Mouse (Mus musculus): Measurements from ENCODE around the gene Nos1ap.

Nos1ap gene

DNA sequence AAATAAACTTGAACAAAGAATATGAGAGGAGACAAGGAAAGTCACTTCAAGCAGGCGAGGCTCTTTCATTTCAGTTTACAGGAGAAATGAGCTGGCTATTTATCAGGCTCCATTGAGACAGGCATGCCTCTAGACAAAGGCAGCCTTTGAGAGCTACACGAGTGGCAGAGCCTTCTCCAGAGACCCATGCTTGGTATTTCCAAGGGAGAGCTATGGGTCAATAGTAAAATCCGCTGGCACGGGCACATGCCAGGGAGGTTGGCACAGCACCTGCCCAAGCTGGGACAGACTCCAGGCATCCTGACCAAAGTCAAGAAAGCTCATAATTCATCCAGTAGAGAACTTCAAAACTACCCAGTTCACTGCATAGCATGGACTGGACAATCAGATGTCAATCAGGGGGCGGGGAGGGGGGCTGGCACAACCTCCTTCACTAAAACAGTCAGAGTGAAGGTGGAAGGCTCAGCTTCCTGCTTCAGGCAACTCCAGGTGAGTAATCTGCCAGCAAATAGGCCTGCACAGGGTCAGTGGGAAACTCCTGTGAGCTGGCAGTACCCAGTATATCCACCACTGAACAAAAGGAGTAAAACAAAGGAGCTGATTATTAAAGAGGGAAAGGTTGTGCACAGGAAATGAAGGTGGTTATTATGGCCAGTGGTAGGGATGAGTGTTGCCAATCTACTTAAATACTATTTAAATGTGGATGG lies 129.6 kb downstream of the Nos1ap start:
- DNase-seq (ENCODE audit: low read depth) = no peak

DNA sequence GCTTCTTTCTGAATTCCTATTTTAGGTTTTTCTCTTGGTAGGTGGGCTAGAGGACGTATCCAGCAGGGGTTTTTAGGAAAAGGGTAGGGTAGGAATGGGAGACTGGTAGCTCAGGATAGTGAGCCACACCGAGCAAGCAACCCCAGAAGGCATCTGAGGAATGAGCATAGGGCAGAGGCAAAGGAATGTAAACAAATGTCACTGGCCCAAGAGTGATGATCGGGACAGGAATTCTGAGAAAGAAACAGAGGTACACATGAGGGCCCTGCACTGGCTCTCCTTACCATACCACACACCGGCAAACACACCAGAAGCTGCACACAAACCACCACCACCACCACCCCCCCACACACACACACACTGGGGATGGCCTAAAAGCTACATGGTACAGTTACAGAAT lies 132.0 kb downstream of the Nos1ap start:
- no peak for DNase-seq (ENCODE audit: low read depth)

DNA sequence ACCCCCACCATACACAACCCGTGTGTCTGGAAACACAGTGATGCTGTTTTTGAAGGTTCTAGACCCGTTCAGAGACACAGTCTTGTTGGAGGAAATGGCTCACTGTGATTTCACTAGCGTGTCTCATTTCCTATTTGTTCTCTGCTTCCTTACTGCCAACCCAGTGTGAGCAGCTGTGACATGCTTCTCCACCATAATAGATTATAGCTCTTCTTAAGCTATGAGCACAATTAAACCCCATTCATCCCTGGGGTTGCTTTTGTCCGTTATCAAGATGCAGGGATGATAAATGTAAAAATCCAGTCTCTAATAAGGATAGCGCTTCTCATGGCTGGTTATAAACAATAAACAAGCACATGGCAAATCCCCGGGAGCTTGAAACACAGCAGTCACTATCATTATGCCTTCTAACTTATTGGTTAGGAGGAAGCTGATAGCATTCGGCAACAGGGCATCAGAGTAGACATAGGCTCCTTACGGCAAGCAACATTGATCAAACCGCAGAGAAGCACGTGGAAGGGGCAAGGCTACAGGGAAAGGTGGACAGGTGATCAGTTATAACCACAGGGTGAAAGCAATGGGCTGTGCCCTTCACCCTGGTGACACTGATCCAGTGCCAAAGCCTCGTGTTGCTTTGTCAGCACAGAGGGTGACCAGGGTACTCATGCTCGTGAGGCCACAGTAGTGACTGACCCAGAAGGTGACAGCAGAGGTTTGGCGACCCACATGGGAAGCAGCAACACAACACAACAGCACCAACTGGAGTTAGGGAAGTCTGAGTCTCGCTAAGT lies 133.6 kb downstream of the Nos1ap start:
- DNase-seq (ENCODE audit: low read depth) = no peak

DNA sequence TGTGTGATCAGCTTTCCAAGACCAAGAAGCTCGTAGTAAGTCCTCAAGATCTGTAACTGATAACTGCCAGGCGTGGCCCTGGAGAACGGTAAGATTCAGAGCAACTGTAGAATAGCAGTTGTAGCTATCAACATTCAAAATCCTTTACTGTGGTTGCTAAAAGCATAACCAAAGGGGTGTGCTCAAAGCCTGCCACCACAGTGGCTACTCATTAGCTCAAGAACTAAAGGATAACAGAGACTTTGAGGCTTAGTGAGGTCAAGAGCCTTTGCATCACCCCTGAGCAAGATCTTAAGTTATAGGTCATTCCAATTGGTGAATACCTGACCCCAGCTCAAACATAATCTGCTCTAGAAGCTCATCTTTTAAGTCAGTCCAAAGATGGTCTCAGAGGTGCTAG lies 134.3 kb downstream of the Nos1ap start:
- no peak for DNase-seq (ENCODE audit: low read depth)

DNA sequence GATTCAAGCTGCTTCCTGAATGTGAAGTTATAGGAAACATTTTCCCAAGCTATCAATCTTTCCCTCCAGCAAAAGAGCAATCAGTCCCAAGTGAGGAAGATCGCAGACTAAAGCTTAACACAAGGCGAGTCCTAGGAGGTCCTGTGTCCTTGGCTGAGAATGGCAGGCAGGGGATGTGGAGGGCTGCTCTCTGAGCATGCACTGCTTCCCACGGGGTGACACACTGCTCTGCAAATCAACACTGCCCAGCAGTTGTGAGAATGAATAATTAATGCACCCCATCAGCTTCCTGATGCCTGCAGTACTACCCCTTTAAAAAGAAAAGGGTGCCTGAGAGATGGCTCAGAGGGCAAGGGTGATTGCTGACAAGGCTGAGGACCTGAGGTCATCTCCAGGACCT lies 136.2 kb downstream of the Nos1ap start:
- no peak for DNase-seq (ENCODE audit: low read depth)

DNA sequence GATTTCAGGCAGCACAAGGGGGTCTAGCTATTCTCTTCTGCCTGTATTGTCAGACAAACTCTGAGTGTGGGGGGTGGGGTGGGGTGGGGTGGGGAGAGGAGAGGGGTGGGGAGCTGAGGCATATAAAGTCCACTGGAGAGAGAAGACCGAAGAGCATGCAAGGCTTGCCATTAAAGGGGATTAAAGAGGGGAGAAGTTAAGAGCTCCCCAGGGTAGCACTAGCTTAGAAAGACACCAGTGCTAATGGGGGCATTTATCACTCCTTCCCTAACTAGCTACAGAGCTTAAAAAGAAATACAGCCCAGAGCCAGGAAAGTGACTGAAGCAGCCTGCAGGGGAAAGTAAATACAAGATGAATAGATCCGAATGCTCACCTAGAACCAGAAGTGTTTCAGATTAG lies 141.4 kb downstream of the Nos1ap start:
- DNase-seq (ENCODE audit: low read depth) = no peak

DNA sequence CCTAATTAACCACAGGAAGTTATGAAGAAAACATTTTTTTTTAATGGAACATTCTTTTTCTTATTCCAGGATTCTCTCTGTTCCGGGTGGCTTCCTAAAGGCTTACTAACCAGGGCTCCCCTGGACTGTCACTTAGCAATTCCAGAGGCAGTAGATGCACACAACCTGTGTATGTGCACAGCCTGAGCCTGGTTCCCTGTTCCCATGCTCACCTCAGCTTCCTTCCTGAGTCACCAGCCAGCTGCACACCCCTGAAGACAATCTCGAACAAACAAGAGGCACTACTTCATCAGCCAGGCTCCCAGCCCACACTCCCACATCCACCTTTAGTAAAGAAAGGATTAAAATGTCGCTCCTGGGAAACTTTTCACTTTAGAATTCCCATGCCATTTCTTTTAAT lies 144.2 kb downstream of the Nos1ap start:
- no peak for DNase-seq (ENCODE audit: low read depth)

DNA sequence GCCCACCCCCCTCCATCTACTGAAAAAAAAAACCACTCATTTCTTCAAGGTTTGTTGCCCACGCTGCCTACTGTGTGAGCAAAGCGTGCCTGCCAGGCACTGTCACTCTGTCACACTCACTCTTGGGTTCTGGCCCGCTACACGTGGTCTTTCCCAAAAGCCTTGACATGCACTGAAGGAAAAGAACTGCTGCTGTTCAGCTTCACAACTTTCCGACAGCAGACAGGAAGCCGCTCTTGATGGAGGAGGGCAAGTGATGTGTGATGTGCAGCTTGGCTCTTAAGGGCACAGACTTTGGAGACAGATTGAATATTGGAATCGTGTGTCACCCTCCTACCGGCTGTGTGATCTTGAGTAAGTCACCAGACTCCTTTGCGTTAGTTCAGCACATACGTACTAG lies 149.3 kb downstream of the Nos1ap start:
- DNase-seq (ENCODE audit: low read depth) = no peak

DNA sequence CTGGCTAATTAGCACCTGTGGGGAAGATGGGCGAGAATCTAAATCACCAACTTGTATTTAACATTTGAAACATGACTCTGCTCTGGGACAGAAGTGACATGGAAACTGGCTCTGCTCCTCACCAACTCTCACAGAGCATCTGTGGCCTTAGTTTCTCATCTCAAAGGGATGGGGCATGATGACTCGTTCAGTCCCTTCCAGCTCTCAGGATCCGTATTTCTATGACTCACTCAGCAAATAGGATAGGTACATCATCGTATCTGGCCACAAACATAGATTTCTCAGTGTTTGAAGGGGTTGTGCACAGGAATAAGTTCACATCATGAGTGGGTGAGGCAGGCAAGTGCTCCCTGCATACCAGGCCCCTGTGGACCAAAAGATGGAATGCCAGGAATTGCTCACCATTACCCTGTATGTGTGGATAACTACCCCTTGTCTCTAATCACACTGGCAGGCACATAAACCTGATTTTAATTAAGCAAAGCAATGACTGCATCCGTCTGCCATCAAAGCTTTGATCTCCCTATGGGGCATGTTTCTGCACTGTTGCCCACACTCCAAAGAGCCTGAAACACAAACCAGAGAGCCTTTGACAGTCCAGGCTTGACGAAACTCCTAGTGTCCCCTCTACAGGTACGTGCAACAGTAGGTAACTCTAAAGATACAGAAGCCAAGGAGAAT lies 151.1 kb downstream of the Nos1ap start:
- DNase-seq (ENCODE audit: low read depth) = no peak

DNA sequence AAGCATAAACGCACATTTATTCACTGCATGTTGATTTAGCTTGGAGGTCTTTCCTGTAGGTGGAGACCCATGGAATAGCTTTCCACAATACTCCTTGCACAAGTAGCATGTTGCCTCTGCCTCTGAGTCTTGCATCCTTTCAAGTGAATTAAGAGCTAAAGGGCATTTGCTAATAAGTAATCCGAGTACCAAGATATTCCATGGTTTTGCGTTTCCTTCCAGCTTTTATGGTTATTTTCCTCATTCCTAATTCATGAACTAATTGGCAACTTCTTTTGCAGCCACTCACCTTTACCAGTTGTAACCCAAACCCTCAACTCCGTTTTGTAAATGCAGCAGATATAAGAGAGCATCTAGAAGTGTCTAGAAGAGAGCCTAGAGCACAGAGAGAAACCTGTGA lies 155.5 kb downstream of the Nos1ap start:
- no peak for DNase-seq (ENCODE audit: low read depth)

DNA sequence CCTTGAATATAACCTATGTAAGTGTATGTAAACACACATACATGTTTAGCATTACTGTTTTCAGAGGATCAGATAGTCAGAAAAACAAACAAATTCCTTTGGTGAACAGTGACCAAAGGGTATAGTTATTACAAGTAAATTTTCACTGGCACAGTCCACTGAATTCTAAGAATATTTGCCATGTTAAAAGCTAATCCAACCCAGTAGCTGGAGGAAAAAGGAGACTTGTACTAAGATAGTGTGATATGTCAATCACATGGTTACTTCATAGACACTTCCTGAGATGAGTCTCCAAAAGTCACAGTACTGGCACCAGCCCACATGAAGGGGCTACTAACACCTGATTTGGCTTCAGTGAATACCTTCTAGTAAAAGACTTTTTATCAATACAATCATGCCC lies 156.0 kb downstream of the Nos1ap start:
- DNase-seq (ENCODE audit: low read depth) = no peak

DNA sequence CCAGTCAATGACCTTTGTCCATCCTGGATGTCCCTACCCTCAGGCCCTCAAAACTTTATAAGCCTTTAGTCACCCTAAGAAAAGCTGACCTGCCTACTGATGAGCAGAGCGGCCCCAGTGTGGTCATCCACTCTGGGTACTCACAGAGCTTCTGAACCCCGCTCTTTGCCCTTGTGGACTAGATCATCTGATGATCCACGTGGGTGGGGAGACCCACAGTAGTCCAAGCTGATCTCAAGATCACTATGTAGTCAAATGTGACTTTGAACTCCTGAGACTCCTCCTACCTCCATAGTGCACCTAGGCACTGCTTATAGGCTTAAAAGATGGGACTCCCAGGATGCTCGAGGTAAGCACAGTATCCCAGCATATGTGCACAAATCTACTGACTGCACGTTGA lies 157.4 kb downstream of the Nos1ap start:
- DNase-seq (ENCODE audit: low read depth) = no peak

DNA sequence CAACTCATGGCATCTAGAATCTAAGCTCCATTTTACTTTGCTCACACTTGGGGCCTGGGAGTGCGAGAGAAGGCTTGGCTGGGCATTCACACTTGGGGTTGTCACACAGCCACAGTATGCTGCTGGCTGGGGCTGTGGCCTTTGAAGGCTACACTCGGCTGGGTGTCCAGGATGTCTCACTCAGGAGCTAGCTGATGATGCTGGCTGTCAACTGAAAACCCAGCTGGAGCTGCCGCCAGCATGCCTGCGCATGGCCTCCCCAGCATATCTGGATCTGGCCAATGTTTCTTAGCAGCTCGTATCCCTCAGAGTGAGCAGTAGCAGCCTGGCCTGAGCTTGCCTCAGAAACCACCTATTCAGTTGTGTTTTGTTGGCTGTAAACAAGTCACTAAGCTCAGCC lies 158.3 kb downstream of the Nos1ap start:
- DNase-seq (ENCODE audit: low read depth) = no peak

DNA sequence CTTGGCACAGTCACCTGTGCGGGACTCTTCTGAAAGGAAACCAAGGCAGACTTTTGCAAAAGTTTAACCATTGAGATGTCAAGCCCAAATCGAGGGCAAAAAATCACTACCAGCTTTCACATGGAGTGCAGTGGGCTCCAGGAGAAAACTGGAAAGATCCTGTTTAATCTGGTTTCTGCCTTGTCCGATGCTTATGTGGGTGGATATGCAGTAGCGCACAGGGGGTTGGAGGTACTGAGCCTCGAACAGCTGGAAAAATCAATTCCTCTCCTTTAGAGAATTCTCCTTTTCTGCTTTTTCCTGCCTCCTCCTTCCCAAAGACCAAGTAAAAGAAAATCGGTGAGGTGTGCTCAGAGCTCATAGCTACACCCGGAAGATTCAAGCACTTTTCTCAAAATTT lies 159.0 kb downstream of the Nos1ap start:
- no peak for DNase-seq (ENCODE audit: low read depth)

DNA sequence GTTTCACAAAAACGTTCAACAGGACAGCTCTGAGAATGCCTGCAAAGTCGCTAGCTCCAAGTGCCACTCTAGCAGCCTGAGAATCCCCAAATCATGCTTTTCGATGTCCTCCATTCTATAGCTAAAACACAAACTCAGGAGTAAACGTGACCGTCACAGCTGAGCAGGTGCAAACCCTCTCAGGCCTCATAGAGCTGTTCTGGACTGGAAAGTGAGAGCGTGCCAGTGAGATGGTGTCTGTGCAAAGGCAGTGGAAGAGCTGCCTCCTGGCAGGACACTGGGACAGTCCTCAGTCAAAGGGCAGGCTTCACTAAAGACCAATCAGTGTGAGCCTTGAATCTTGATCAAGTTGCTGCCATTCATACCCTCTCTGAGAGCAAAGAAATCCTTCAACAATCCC lies 160.0 kb downstream of the Nos1ap start:
- no peak for DNase-seq (ENCODE audit: low read depth)

DNA sequence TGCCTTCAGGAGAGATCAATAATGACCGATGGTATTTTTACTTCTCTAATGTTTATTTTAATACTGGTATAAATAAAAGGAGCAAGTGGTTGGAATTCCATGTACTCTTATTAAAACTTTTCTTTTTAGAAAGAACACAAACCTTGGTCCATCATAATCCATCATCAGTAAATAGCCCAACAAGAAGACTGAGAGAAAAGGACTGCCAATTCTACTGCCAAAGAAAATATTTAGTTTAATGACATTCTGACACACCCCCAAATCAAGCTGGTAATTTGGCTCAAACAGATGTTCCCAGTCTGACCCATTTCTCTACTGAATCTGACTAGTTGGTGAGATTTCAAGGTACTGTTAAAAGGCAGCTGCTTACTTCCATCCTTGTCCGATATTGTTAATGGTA lies 161.5 kb downstream of the Nos1ap start:
- DNase-seq (ENCODE audit: low read depth) = no peak

DNA sequence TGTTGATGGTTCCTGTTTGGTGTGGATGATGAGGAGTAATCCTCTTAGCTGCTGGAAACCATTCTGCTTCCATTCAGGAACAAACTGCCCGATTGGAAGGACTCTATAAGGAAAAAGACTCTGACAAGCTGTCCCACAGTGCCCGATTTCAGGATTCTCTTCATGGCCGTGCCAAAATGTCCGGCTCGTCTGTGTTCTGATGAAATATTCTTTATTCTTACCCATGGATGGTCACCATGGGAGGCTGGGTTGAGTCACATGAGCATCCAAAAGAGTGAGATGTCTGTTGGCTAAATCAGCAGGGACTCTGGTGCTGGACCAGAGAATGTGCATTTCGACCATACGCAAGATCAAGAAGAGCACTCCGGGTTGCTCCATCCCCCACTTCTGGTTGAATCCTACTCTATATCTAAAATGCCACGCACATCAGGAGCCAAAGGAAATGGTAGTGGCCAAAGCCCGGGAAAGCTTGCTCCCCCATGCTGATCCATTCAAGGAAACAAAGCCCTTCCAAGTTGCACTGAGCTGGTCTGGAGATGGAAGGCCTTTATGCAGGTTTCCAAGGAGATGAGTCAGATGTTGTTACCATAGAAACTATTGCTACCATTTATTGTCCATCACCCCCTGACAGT lies 165.3 kb downstream of the Nos1ap start:
- DNase-seq (ENCODE audit: low read depth) = no peak

DNA sequence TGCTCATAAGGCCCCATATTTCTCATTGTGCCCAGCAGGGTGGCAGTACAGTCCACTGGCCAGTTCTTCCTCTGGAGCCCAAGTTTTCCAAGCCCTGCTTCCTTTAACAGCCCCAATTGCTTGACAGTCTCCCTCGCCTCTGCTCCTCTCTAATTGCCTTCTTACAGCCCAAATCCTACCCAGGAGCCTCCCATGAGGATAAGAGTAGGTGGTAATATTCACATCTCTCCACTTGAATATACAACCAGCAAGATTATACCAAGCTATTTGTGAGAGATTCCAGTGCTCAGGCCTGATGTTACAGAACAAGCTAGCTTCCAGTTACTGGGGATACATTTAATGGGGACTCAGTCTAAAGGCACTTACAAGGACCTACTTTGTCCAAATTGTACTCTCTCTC lies 166.6 kb downstream of the Nos1ap start:
- no peak for DNase-seq (ENCODE audit: low read depth)

DNA sequence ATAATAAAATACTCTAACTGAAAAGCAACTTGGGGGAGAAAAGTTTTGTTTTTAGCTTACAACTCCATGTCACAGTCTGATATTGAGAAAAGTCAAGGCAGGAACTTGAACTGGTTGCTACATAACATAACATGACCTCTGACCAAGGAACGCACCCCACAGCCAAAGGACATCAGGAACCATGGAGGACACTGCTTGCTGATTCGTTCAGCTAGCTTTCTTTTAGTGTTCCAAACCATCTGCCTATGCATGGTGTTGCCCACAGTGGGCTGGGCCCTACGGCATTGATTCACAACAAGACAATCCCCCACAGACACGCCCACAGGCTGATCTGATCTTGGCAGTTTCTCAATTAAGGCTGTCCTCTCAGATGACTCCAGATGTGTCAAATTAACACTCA lies 167.5 kb downstream of the Nos1ap start:
- no peak for DNase-seq (ENCODE audit: low read depth)

DNA sequence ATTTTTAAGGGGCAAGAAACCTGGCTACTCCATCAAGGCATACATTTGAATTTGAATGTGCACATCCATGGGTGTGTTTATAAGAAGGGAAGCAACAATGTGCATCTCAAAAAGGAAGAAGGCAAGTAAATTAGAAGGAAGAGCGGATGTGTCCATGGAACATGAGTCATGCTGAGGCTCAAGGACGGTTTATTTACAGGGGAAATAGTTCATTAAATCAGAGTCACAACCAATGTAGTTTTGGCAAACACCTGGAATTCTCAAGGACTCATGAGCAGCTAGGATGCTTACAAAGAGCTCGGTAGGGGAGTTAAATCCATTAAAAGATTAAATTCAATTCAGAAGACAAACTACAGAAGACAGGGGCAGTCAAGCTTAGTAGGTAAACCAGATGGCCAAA lies 169.7 kb downstream of the Nos1ap start:
- no peak for DNase-seq (ENCODE audit: low read depth)

DNA sequence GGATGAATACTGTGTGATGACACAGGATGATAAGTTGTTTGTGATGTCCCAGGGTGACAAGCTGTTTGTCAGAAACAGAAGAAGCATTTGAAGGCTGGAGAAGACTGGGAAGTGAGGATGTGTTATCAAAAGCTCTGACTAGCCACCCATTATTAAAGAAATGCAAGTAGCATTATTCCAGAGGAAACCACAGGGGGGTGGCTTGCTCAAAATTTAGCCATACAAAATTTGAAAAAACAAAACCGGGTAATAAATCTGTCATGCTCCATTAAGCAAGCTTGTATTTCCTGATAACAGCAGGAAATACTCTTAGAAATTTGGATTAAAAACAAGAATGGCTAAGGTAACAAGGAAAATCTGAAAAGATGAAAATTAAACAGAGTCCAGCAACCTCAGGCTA lies 171.5 kb downstream of the Nos1ap start:
- no peak for DNase-seq (ENCODE audit: low read depth)

DNA sequence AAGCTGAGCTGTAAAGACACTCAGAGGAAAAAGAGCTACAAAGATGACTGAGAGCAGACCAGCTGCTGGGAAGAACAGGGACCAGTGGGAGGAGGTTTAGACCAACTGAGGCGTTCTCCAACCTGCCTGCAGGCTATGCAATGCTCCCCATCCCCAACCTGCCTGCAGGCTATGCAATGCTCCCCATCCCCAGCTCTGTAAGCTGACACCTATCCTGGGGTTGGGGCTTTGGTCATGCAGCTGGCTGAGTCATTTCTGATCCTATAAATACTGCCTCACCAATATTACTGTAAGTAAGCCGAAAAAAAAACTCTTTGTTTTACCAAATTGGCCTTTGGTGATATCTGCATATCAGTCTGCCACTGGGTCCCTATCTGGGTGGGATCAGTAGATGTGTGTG lies 172.7 kb downstream of the Nos1ap start:
- no peak for DNase-seq (ENCODE audit: low read depth)

DNA sequence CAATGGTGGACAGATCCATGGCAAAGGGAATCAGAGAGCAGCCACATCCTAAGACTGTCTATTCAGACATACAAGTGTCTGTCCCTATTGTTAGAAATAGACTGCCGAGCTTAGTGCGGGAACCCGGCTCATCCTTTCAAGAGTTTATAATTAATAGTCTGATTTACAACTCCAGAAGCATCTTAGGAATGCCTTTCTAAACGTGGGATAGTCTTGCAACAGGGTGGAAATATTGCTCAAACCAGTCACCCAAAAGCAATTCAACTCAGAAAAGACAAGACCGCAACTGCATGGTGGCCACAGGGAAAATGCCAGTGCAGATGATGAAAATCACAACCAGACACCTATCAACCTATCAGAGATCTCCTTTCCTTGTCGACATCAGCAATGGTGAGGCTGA lies 173.5 kb downstream of the Nos1ap start:
- no peak for DNase-seq (ENCODE audit: low read depth)
